Mouse (Mus musculus): ENCODE measurements around the gene Gm10282. TPM values are rescaled to one million over a fixed set of nuclear protein-coding genes. Genes with fewer than 3 reads are reported as not detected.

The Gm10282 gene
- total and polyA plus RNA-seq, 3 experiments = 11.7 to 133 TPM; not detected in 1

GRCm38 (mm10) chr8:72261431-72261830, 43.6 kb downstream of the Gm10282 start:
- Histone ChIP-seq H3K27ac (ENCODE audit: control insufficient read depth, low read depth, low read length) (no peak overlapping the region), H3K4me1 (ENCODE audit: control insufficient read depth in 1 of 2, insufficient read depth in 2 of 2, low read length in 2 of 2) (no peaks in the 10 kb centered on the region), H3K79me2 (ENCODE audit: control insufficient read depth, insufficient read depth, low read length, poor library complexity) (no peaks in the 10 kb centered on the region), H3K9me3 (replicated peaks; ENCODE audit: insufficient read depth, low read length) (no peaks in the 10 kb centered on the region), H3K4me3 (ENCODE audit: control insufficient read depth in 1 of 2, insufficient read depth in 1 of 2, low read depth in 2 of 2, low read length in 2 of 2) (no peak overlapping the region), H3K36me3 (ENCODE audit: control insufficient read depth in 1 of 2, insufficient read depth in 2 of 2, low read length in 2 of 2) (no peaks in the 10 kb centered on the region), H3K9ac (ENCODE audit: control insufficient read depth, low read depth, low read length, poor library complexity, severe bottlenecking) (no peak overlapping the region), H3K27me3 (ENCODE audit: control insufficient read depth in 1 of 2, insufficient read depth in 2 of 2, low read length in 2 of 2) (no peaks in the 10 kb centered on the region)
- DNase-seq (ENCODE audit: low read depth, low spot score) = no peak
- TF ChIP-seq ZC3H11A (IDR thresholded peaks at IDR 0.05; ENCODE audit: low read depth, low read length) (no peak), TAL1 (IDR thresholded peaks at IDR 0.05; ENCODE audit: low read length) (no peak), KAT2A (conservative IDR thresholded peaks at IDR 0.05; ENCODE audit: low read depth, low read length) (no peak), MEF2A (IDR thresholded peaks at IDR 0.05; ENCODE audit: extremely low read depth, insufficient replicate concordance, low read depth, low read length, poor library complexity, severe bottlenecking) (no peak), BHLHE40 (IDR thresholded peaks at IDR 0.05; ENCODE audit: borderline replicate concordance, low read depth, low read length) (no peak), TBP (IDR thresholded peaks at IDR 0.05; ENCODE audit: low read depth, low read length) (no peak), EP300 (IDR thresholded peaks at IDR 0.05; ENCODE audit: low read depth in 1 of 2, low read length in 2 of 2) (no peak), MXI1 (IDR thresholded peaks at IDR 0.05; ENCODE audit: low read depth, low read length) (no peak), NELFE (IDR thresholded peaks at IDR 0.05; ENCODE audit: low read depth, low read length) (no peak), E2F4 (IDR thresholded peaks at IDR 0.05; ENCODE audit: borderline replicate concordance, low read depth, low read length) (no peak), ZNF384 (IDR thresholded peaks at IDR 0.05; ENCODE audit: low read depth, low read length) (no peak), GATA1 (IDR thresholded peaks at IDR 0.05; ENCODE audit: low read depth, low read length) (no peak), USF1 (IDR thresholded peaks at IDR 0.05; ENCODE audit: low read depth, low read length) (no peak), RAD21 (IDR thresholded peaks at IDR 0.05; ENCODE audit: low read depth, low read length) (no peak)

- Histone ChIP-seq H3K27me3 (ENCODE audit: control insufficient read depth in 1 of 2, insufficient read depth in 2 of 2, low read length in 2 of 2) (no peaks in the 10 kb centered on the region), H3K79me2 (ENCODE audit: control insufficient read depth, insufficient read depth, low read length, poor library complexity) (no peaks in the 10 kb centered on the region), H3K9ac (ENCODE audit: control insufficient read depth, low read depth, low read length, poor library complexity, severe bottlenecking) (no peak overlapping the region), H3K36me3 (ENCODE audit: control insufficient read depth in 1 of 2, insufficient read depth in 2 of 2, low read length in 2 of 2) (no peaks in the 10 kb centered on the region), H3K4me1 (ENCODE audit: control insufficient read depth in 1 of 2, insufficient read depth in 2 of 2, low read length in 2 of 2) (no peaks in the 10 kb centered on the region), H3K4me3 (ENCODE audit: control insufficient read depth in 1 of 2, insufficient read depth in 1 of 2, low read depth in 2 of 2, low read length in 2 of 2) (no peak overlapping the region), H3K9me3 (replicated peaks; ENCODE audit: insufficient read depth, low read length) (no peaks in the 10 kb centered on the region), H3K27ac (ENCODE audit: control insufficient read depth, low read depth, low read length) (no peak overlapping the region)
- DNase-seq (ENCODE audit: low read depth, low spot score) = peak; percentile 61
- TF ChIP-seq RAD21 (IDR thresholded peaks at IDR 0.05; ENCODE audit: low read depth, low read length) (peak; percentile 76), CTCF (IDR thresholded peaks at IDR 0.05 in 2 of 3, conservative IDR thresholded peaks at IDR 0.05 in 1 of 3; ENCODE audit: control insufficient read depth in 1 of 3, insufficient read depth in 1 of 3, low read depth in 2 of 3, low read length in 3 of 3, poor library complexity in 1 of 3, severe bottlenecking in 1 of 3) (peak; percentile 44 to 70 (median 66)), ZC3H11A (IDR thresholded peaks at IDR 0.05; ENCODE audit: low read depth, low read length) (peak; percentile 60), KAT2A (conservative IDR thresholded peaks at IDR 0.05; ENCODE audit: low read depth, low read length) (no peak), TBP (IDR thresholded peaks at IDR 0.05; ENCODE audit: low read depth, low read length) (no peak), GATA1 (IDR thresholded peaks at IDR 0.05; ENCODE audit: low read depth, low read length) (no peak), ZMIZ1 (IDR thresholded peaks at IDR 0.05; ENCODE audit: low read depth, low read length) (no peak), CHD1 (IDR thresholded peaks at IDR 0.05; ENCODE audit: low read depth, low read length) (no peak), SIN3A (IDR thresholded peaks at IDR 0.05; ENCODE audit: low read length) (no peak), MYC (IDR thresholded peaks at IDR 0.05; ENCODE audit: low read depth, low read length) (no peak), USF1 (IDR thresholded peaks at IDR 0.05; ENCODE audit: low read depth, low read length) (no peak), MAZ (IDR thresholded peaks at IDR 0.05; ENCODE audit: low read depth, low read length) (no peak), ZKSCAN1 (IDR thresholded peaks at IDR 0.05; ENCODE audit: low read depth, low read length) (no peak), MAFK (IDR thresholded peaks at IDR 0.05; ENCODE audit: borderline replicate concordance, low read depth, low read length) (no peak), UBTF (IDR thresholded peaks at IDR 0.05; ENCODE audit: borderline replicate concordance, insufficient read depth, low read depth, low read length) (no peak), EP300 (IDR thresholded peaks at IDR 0.05; ENCODE audit: low read depth in 1 of 2, low read length in 2 of 2) (no peak), GABPA (IDR thresholded peaks at IDR 0.05; ENCODE audit: low read depth, low read length) (no peak), MYB (IDR thresholded peaks at IDR 0.05; ENCODE audit: low read depth, low read length) (no peak), TCF12 (IDR thresholded peaks at IDR 0.05; ENCODE audit: low read depth, low read length) (no peak), ZNF384 (IDR thresholded peaks at IDR 0.05; ENCODE audit: low read depth, low read length) (no peak), POLR2AphosphoS2 (IDR thresholded peaks at IDR 0.05; ENCODE audit: low read length) (no peak), MAX (IDR thresholded peaks at IDR 0.05; ENCODE audit: low read length) (no peak), POLR2A (IDR thresholded peaks at IDR 0.05; ENCODE audit: control insufficient read depth in 1 of 2, insufficient read depth in 1 of 2, low read depth in 1 of 2, low read length in 2 of 2, poor library complexity in 1 of 2) (no peak), SMC3 (IDR thresholded peaks at IDR 0.05; ENCODE audit: low read depth, low read length) (peak; percentile 66), HCFC1 (IDR thresholded peaks at IDR 0.05; ENCODE audit: low read depth, low read length) (no peak), ELF1 (IDR thresholded peaks at IDR 0.05; ENCODE audit: low read depth, low read length) (no peak), NELFE (IDR thresholded peaks at IDR 0.05; ENCODE audit: low read depth, low read length) (no peak)
Observed at GRCm38 (mm10) chr8:72261019-72261418, 44.0 kb downstream of the Gm10282 start.
